In the genomic region with DNA sequence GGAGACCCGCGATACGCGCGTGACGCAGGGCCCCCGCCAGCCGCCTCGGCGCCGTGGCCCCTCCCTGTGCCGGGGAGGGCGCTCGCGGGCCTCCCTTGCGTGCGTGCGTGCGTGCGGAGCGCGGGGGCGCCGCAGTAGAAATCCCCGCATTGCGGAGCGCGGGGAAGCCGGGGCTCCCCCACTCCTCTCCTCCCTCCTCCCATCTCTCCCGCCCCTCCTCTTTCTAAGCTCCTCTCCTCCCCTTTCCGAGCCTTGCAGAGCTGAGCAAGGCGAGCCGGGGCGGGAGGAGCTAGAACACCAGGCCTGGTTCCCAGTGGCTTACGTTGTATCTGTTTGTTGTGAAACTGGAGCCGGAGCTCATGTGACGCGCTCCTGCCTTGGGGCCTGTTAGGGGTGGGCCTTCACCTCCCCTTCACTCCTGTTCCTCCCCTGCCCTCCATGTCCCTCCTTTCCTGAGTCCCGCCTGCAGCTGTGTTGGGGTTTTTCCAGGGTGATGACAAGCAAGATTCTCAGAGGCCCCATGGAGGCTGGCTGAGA, we compare ENCODE assay signal across 8 mouse cellular contexts. TPM values are rescaled to one million over a fixed set of nuclear protein-coding genes. Genes with fewer than 3 reads are reported as not detected.
DNase-seq lines count a peak whose midpoint lies in the region; ATAC-seq and TF ChIP-seq lines count a peak whose summit lies in the region.

No protein-coding gene starts in this region.

- TF ChIP-seq POLR2A in bone marrow macrophage, adult 2 months (IDR thresholded peaks at IDR 0.05; ENCODE audit: borderline replicate concordance, low read depth, low read length): no peak
- peak; percentile 43 for TF ChIP-seq POLR2A in myocyte (IDR thresholded peaks at IDR 0.05; ENCODE audit: insufficient read length, low read depth)

- H3K79me2 ChIP-seq in myocyte (ENCODE audit: control insufficient read depth, insufficient read depth): peaks cover 12% of the 10 kb centered on the region

- ATAC-seq in heart, embryonic 13.5 days (ENCODE audit: extremely low read depth, insufficient number of reproducible peaks, low FRiP score, low TSS enrichment): peak; percentile 68
- ATAC-seq in kidney, postnatal 0 days (replicated peaks; ENCODE audit: low FRiP score, low read depth): peak; percentile 47
- peak; percentile 51 for ATAC-seq in liver, embryonic 11.5 days (replicated peaks; ENCODE audit: low FRiP score)

- TF ChIP-seq CTCF in bone marrow macrophage, adult 2 months (IDR thresholded peaks at IDR 0.05; ENCODE audit: low read depth, low read length): no peak
- no peak; the same call in 1 of the 2 replicates for TF ChIP-seq CTCF in kidney, postnatal 0 days (IDR thresholded peaks at IDR 0.05; ENCODE audit: low read depth)

- H3K27ac ChIP-seq in bone marrow macrophage, adult 2 months (ENCODE audit: insufficient read depth, low read depth, low read length): peak overlapping the region; percentile 97
- H3K27ac ChIP-seq in heart, embryonic 13.5 days (replicated peaks): peak overlapping the region; percentile 97
- peak overlapping the region; percentile 96 for H3K27ac ChIP-seq in kidney, postnatal 0 days
- peak overlapping the region; percentile 89 for H3K27ac ChIP-seq in liver, embryonic 11.5 days (ENCODE audit: low read depth, low read length)

- H3K9ac ChIP-seq in heart, embryonic 13.5 days: peak overlapping the region; percentile 98
- peak overlapping the region; percentile 89 for H3K9ac ChIP-seq in kidney, postnatal 0 days (ENCODE audit: low read depth, low read length)
- peak overlapping the region; percentile 88 for H3K9ac ChIP-seq in liver, embryonic 11.5 days (ENCODE audit: low read depth, low read length)

- no peaks in the 10 kb centered on the region for H3K27me3 ChIP-seq in heart, embryonic 13.5 days (replicated peaks)
- H3K27me3 ChIP-seq in kidney, postnatal 0 days (ENCODE audit: insufficient read depth, low read length): no peaks in the 10 kb centered on the region
- no peaks in the 10 kb centered on the region for H3K27me3 ChIP-seq in liver, embryonic 11.5 days (replicated peaks; ENCODE audit: control insufficient read depth, insufficient read depth, low read length)
- no peaks in the 10 kb centered on the region for H3K27me3 ChIP-seq in myocyte (ENCODE audit: control insufficient read depth, insufficient read depth, insufficient read length)
- H3K27me3 ChIP-seq in splenic B cell, adult 2 months (ENCODE audit: control insufficient read depth, insufficient read depth, low read length, poor library complexity, severe bottlenecking): no peaks in the 10 kb centered on the region

- H3K4me3 ChIP-seq in bone marrow macrophage, adult 2 months (ENCODE audit: insufficient read depth, low read length): peak overlapping the region; percentile 97
- H3K4me3 ChIP-seq in heart, embryonic 13.5 days: peak overlapping the region; percentile 96
- peak overlapping the region; percentile 83 for H3K4me3 ChIP-seq in kidney, postnatal 0 days (replicated peaks; ENCODE audit: low read depth, low read length)
- peak overlapping the region; percentile 90 for H3K4me3 ChIP-seq in liver, embryonic 11.5 days (ENCODE audit: low read depth, low read length)
- H3K4me3 ChIP-seq in myocyte: peak overlapping the region; percentile 51

- DNase-seq in CD4-positive helper T cell, adult 2 months (ENCODE audit: low read depth, low spot score): peak; percentile 91
- DNase-seq in fat pad, adult 2 months (ENCODE audit: extremely low read depth, low read depth, low spot score): peak; percentile 87
- DNase-seq in kidney, postnatal 0 days (ENCODE audit: low spot score): peak; percentile 99
- DNase-seq in liver, embryonic 11.5 days (ENCODE audit: low spot score): peak; percentile 77
- peak; percentile 78 for DNase-seq in splenic B cell, adult 2 months (ENCODE audit: low read depth, low spot score)

- H3ac ChIP-seq in myocyte (ENCODE audit: control insufficient read depth, insufficient read length): peak overlapping the region; percentile 65

- H3K9me3 ChIP-seq in heart, embryonic 13.5 days: no peaks in the 10 kb centered on the region
- H3K9me3 ChIP-seq in kidney, postnatal 0 days (replicated peaks; ENCODE audit: low read length): no peaks in the 10 kb centered on the region
- H3K9me3 ChIP-seq in liver, embryonic 11.5 days (ENCODE audit: control insufficient read depth, low read length): no peaks in the 10 kb centered on the region

- peaks cover 26% of the 10 kb centered on the region for H3K36me3 ChIP-seq in heart, embryonic 13.5 days
- peaks cover 23% of the 10 kb centered on the region for H3K36me3 ChIP-seq in kidney, postnatal 0 days (ENCODE audit: insufficient read depth, low read length)
- H3K36me3 ChIP-seq in liver, embryonic 11.5 days (ENCODE audit: control insufficient read depth, insufficient read depth, low read length): peaks cover 13% of the 10 kb centered on the region; the same call in 1 of the 2 replicates
- H3K36me3 ChIP-seq in myocyte (ENCODE audit: control insufficient read depth, insufficient read depth): peaks cover 10% of the 10 kb centered on the region
- H3K36me3 ChIP-seq in splenic B cell, adult 2 months (ENCODE audit: control insufficient read depth, insufficient read depth, low read length, poor library complexity, severe bottlenecking): no peaks in the 10 kb centered on the region; the same call in 1 of the 2 replicates

- under 1% methylated on average over 28 of the region's 39 CpGs for WGBS in heart, embryonic 13.5 days
- WGBS in kidney, postnatal 0 days: 2% methylated on average over 35 of the region's 39 CpGs
- under 1% methylated on average over 29 of the region's 39 CpGs for WGBS in liver, embryonic 11.5 days

- H3K4me2 ChIP-seq in heart, embryonic 13.5 days: peak overlapping the region; percentile 94
- H3K4me2 ChIP-seq in kidney, postnatal 0 days (ENCODE audit: low read length): peak overlapping the region; percentile 91
- H3K4me2 ChIP-seq in liver, embryonic 11.5 days: peak overlapping the region; percentile 96
- H3K4me2 ChIP-seq in myocyte (ENCODE audit: low read depth): peak overlapping the region; percentile 98

- H3K4me1 ChIP-seq in bone marrow macrophage, adult 2 months (ENCODE audit: control insufficient read depth, insufficient read depth, low read length): peaks cover 30% of the 10 kb centered on the region
- H3K4me1 ChIP-seq in heart, embryonic 13.5 days: peaks cover 63% of the 10 kb centered on the region
- peaks cover 42% of the 10 kb centered on the region for H3K4me1 ChIP-seq in kidney, postnatal 0 days (replicated peaks; ENCODE audit: insufficient read depth, low read length)
- H3K4me1 ChIP-seq in liver, embryonic 11.5 days (replicated peaks; ENCODE audit: control insufficient read depth, insufficient read depth, low read length): peaks cover 48% of the 10 kb centered on the region

TF ChIP-seq in myocyte, 11 proteins besides CTCF, POLR2A, EP300 and RAD21:
- TF ChIP-seq CEBPB (IDR thresholded peaks at IDR 0.05; ENCODE audit: insufficient read depth, poor library complexity, severe bottlenecking) (0 out of 2 replicates have a peak, but pooled peaks have one; percentile 4), E2F4 (IDR thresholded peaks at IDR 0.05; ENCODE audit: insufficient read depth) (no peak), USF1 (IDR thresholded peaks at IDR 0.05; ENCODE audit: low read depth) (peak; percentile 87), TCF3 (IDR thresholded peaks at IDR 0.05; ENCODE audit: insufficient read length, low read depth) (no peak), SRF (IDR thresholded peaks at IDR 0.05; ENCODE audit: control insufficient read depth, insufficient read length, low read depth) (no peak), MAX (IDR thresholded peaks at IDR 0.05; ENCODE audit: low read depth) (no peak), POLR2AphosphoS2 (IDR thresholded peaks at IDR 0.05; ENCODE audit: insufficient read length, low read depth) (peak; percentile 1), MYOG (IDR thresholded peaks at IDR 0.05; ENCODE audit: control insufficient read depth in 1 of 3, insufficient read depth in 1 of 3, insufficient read length in 2 of 3, low read depth in 2 of 3) (peak in 2 of 3 experiments; percentile 70 to 80), MYOD1 (IDR thresholded peaks at IDR 0.05; ENCODE audit: control insufficient read depth in 1 of 3, insufficient read length in 2 of 3, low read depth in 2 of 3) (peak; percentile 83 to 91 (median 87)), TCF12 (IDR thresholded peaks at IDR 0.05; ENCODE audit: insufficient read depth, poor library complexity, severe bottlenecking) (peak; percentile 48), REST (IDR thresholded peaks at IDR 0.05; ENCODE audit: insufficient read depth, insufficient read length) (no peak)

RNA-seq across cellular contexts. Expression of a gene that starts 1.8 kb away (rescaled TPM):
- polyA plus RNA-seq in bone marrow macrophage, adult 2 months (2012; ENCODE audit: insufficient read depth, insufficient read length, missing spikeins): 9.2 and 9.9 TPM in 2 replicates
- polyA plus RNA-seq in heart, embryonic 13.5 days (2015; fragmentation: Nextera tagmentation; extraction: Ambion mirVana): 51.8 and 57.0 TPM in 2 replicates
- polyA plus RNA-seq in kidney, postnatal 0 days (2015; fragmentation: Nextera tagmentation; extraction: Ambion mirVana): 83.4 and 88.6 TPM in 2 replicates
- polyA plus RNA-seq in liver, embryonic 11.5 days (2014; fragmentation: Nextera tagmentation; extraction: Ambion mirVana): 34.0 and 35.9 TPM in 2 replicates
- 26.9 TPM for polyA plus RNA-seq in myocyte (2012; fragmentation: generic; extraction: Trizol)

RNA-seq across cellular contexts. Expression of a gene that starts 44.3 kb away (rescaled TPM):
- 23.0 and 24.4 TPM in 2 replicates for polyA plus RNA-seq in bone marrow macrophage, adult 2 months (2012; ENCODE audit: insufficient read depth, insufficient read length, missing spikeins)
- 54.1 and 63.7 TPM in 2 replicates for polyA plus RNA-seq in heart, embryonic 13.5 days (2015; fragmentation: Nextera tagmentation; extraction: Ambion mirVana)
- polyA plus RNA-seq in kidney, postnatal 0 days (2015; fragmentation: Nextera tagmentation; extraction: Ambion mirVana): 79.0 and 89.8 TPM in 2 replicates
- polyA plus RNA-seq in liver, embryonic 11.5 days (2014; fragmentation: Nextera tagmentation; extraction: Ambion mirVana): 107 and 109 TPM in 2 replicates
- polyA plus RNA-seq in myocyte (2012; fragmentation: generic; extraction: Trizol): 49.3 TPM

RNA-seq across cellular contexts. Expression of a gene that starts 44.6 kb away (rescaled TPM):
- 10.2 and 10.3 TPM in 2 replicates for polyA plus RNA-seq in bone marrow macrophage, adult 2 months (2012; ENCODE audit: insufficient read depth, insufficient read length, missing spikeins)
- 8.9 and 10.5 TPM in 2 replicates for polyA plus RNA-seq in heart, embryonic 13.5 days (2015; fragmentation: Nextera tagmentation; extraction: Ambion mirVana)
- polyA plus RNA-seq in kidney, postnatal 0 days (2015; fragmentation: Nextera tagmentation; extraction: Ambion mirVana): 9.8 and 11.2 TPM in 2 replicates
- polyA plus RNA-seq in liver, embryonic 11.5 days (2014; fragmentation: Nextera tagmentation; extraction: Ambion mirVana): 13.9 and 14.2 TPM in 2 replicates
- 15.0 TPM for polyA plus RNA-seq in myocyte (2012; fragmentation: generic; extraction: Trizol)

Comparison
In these comparisons a context has a peak if more than half of its experiments do, and no peak if none do; other contexts are left out.
1. Peak in every context shown above with its lines: DNase-seq, ATAC-seq, H3K4me3 ChIP-seq and H3K27ac ChIP-seq.